Mouse (Mus musculus) embryo, embryonic 11.5 days (tissue): ENCODE data around the gene Fgf3.

ENCODE experiments used
- DNase-seq: peaks from one replicate; pipeline ENCODE4 v3.0.0-alpha.2; 2012; ENCODE audit warnings: low read depth, low spot score

The Fgf3 gene

DNA sequence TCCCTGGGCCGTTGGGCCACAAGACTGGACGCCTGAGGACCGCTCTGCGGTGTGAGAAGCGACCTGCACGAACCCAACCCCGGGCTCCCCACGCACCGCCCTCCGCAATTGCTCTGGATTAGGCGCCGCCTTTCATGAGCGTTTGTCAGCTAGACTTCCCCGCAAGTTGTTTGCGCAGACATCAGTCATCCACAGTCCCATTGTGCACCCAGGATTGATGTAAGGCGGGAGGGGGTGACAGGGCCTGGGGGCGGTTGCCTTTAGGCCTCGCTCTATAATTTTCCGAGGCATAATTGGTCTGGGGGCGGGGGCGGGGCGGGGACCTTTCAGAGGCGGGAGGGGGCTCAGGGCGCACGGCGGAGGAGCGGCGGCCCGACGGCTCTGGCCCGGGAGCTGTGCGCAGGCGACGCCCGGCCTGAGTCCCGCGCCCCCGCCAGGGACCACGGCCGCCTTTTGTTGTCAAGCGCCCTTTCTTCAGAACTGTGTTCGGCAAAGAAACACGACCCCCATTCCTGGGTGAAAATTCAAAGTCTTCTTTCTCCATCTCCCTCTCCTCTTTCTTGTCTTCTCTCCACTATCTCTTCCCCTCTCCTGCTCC lies at the start of gene Fgf3:
Gene Fgf3, plus strand, starts transcription at position 193 of the 598 bp plus-strand sequence.
- DNase-seq = no peak

DNA sequence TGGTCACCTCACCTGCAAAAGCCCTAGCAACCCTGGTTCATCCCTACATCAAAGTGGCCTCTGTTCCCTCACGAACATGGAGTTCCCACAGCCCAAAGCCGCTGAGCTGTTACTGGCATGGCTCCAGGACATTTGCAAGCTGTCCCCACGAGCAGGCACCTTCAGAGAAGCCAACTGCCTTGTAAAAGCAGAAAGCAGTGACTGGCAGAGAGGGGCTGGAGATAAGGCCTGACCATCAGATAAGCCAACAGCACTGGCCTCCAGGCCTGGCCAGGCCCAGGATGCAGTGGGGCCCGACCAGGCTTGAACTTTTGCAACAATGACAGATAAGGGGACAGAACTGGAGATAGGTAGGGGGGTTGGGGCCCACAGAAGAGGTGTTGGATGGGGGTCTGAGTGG lies 49.3 kb upstream of the Fgf3 start:
- no peak for DNase-seq

DNA sequence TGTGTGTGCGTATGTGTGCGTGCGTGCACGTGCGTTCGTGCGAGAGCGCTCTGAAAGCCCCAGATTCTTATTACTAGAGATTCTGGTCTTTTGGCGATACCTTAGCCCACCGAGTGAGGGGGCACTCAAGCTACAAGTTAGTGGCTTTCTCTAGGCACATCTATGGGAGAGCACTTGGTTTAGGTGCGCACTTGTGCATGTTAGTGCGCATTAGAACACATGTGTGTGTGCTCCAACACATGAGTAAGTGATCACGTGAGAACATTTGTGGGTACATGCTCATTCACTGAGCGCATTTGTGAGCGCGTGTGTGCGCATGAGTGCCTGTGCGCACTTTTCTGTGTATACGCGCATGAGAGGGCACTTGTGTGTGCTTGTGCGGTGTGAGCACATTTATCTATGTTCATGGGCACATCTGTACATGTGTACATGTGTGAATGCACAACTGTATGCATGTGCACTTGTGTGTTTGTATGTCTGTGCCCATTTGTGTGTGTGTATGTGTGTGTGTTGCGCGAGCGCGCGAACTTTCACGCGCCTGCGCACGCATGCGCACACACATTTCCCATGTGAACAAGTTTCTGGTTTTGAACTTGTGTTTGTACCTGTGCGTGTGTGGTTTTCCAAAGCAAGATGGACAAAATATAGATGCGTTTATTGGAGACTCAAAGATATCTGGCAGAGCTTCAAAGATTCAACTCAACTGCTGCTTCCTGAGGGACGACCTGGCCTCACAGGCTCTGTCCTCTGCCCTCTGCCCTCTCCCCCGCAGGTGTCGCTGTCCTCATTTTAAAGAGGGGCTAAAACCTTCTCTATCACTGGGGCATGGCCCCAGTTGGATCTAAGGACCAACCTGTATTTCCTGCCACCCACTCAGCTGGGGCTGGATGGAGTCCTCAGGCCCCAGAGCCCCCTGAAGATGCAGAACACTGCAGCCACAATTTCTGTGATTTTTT lies 48.0 kb upstream of the Fgf3 start:
- no peak for DNase-seq

DNA sequence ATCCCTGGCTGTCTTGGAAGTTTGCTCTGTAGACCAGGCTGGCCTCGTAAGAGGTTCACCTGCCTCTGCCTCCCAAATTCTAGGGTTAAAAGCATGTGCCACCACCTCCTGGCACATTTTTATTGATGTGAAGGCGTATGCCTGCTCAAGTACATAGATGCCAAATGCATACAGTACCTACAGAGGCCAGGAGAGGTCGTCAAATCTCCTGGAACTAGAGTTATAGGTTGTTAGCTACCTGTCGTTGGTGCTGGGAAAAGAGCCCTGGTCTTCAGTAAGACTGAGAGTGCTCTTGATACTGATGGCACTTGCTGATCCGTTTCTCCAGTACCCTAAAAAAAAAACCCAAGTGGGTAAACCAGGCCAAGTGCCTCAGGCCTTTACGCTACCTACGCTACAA lies 46.5 kb upstream of the Fgf3 start:
- no peak for DNase-seq

DNA sequence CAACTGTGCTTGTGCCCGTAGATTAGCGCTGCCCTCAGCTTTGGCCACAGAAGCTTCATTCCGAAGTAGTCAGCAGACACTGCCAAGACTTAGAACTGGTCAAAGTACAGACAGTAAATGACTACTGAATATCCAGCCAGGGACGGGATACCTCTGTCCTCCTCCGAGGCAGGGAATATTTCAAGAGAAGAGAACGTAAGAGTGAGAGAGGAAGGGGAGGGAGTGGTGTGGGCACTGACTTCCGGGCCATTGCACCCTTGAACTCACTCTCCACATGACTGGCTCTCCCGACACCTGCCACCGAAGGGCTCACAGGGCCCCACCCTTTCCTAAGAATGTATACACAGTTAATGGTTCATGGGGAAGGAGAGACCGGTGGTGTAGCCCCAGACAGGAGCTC lies 44.6 kb upstream of the Fgf3 start:
- no peak for DNase-seq

DNA sequence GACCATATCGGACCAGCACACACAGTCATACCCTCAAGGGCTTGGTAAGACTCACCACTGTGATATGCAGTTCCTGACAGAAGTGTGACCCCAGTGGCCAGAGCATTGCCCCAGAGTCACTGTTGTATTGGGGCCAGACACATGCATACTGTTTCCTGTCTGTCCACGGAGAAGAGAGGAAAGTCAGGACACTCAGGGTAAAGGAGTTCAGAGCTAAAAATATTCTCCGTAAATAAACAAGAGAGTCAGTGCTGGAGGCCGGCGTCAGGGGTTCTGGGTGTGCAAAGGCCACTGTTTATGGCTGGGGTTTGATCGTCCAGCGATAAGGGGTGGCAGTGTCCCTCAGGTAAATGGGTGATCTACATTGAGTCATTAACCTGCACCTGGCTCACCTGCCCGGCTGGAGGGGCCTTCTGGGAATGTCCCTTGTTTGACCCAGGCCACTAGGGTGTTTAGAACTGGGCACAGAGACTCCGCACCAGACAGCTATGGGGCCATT lies 41.9 kb upstream of the Fgf3 start:
- no peak for DNase-seq

DNA sequence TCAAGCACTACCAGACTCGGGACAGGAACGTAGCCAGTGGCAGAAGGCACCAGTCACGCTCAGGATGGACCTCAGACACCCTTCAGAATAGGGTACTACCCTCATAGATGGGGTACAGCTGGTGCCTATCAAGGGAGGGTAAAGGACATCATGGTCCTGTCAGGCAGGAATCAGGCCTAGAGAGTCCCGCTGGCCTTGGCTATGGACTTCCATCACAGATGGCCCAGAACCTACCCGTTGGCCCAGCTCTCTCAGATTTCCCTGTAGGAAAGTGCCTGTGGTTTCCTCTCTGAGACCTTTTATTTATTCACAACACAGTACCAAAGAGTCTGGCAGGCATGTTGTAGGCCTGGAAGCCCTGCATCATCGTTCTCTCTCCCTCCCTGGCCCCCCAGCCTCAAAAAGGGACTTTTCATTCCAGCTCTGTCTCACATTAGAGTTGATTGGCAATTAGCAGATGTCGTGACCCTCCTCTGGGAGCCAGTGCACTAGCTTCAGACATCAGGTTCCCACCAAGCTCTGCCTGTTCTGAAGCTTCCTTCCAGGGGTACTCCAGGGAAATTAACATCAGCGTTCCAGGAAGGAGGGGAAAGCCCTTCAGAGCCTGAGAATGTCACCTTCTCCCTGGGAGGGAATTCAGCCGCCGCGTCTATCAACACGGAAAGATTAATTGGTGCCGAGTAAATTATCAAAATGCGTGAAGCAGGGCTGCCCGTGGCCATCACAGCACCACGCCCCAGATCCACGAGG lies 40.7 kb upstream of the Fgf3 start:
- DNase-seq = no peak

DNA sequence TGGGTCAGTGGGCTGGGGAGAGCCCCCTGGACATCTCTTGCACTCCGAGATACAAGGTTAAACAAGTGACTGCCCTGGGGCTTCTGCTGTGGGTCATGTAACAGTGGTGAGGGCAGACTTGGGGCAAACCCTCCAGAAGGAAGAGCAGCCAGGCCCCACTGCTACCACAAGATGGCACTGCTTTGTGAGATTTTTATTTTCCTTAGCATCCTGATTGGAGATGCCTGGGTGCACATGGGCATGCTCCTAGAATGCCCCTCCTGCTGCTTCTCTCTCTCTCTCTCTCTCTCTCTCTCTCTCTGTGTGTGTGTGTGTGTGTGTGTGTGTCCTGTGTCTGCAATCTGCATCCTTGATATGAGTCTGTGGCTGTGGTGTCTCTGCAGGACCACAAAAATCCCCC lies 39.4 kb upstream of the Fgf3 start:
- no peak for DNase-seq

DNA sequence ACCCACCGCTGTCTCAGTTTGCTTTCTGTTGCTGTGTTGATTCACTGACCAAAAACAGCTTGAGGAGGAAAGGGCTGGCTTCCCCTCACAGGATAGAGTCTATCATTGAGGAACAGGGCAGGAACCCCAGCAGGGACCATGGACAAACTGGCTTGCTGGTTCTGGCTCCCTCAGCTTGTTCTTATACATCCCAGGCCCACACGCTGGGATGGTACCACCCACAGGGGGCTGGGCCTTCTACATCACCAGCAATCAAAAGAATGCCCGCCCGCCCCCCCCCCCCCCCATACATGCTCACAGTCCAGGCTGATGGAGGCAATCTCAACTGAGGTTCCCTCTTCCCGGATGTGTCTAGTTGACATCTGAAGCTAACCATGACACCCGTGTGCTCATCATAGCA lies 30.8 kb upstream of the Fgf3 start:
- DNase-seq = no peak

DNA sequence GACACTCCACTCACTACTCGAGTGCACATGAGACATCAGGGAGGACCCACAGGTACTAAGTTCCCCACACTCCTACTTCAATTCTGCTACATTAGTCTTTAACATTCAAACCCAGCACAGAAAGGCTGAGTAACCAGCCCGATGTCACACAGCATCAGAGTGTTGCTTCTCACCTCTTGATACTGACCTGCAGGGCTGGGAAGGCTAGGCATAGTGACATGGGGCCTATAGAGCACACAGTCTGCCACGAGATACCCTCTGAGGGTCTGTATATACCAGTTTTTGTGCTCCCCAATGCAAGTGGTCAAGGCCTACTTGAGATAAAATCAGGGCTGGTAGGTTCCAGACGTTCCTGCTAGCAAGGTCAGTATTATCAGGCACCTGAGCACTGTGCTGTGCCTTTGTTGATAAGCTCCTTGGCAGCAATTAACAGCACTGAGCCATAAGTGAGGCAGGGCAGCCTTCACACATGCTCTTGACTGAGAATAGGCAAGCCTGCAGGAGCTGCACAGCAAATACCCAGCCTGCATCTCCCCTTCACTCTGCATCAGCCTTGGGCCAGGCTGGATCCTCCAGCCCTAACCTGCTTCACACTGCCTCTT lies 29.8 kb upstream of the Fgf3 start:
- no peak for DNase-seq

DNA sequence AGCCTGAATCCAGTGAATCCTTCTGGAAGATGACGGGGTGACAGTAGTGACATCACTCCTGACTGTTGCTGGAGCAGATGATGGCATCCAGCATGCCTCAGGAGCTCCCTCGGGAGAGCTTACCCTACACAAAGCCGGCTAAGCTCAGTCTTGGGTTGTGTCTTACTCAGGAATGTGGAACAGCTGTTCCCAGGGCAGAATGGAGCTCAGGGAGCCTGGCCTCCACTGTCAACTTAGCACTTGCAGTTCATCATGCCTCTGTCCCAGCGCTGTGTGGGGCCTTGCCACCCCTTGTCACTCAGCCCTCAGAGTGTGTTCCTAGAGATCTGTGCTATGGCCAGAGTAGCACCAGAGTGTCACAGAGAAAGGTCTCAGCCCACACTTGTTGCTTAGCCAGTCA lies 26.4 kb upstream of the Fgf3 start:
- DNase-seq = peak; percentile 23

DNA sequence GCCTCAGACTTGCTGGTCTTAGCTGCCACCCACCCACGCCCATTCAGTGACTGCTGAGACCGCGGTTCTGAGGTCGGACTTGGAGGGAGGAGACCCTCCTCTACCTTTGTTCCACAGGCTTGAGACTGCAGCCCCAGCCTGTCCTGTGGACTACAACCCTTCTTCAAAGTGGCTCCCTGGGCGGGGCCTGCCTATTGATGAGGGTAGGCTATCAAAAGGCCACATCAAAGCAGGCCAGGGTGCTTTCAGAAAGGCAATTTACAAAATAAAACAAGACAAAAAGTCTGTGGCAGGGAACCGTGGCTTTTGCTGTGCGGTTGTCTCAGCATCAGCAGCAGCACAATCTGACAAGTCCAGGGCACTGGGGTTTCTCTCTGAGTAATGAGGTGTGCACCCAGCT lies 16.0 kb upstream of the Fgf3 start:
- no peak for DNase-seq

DNA sequence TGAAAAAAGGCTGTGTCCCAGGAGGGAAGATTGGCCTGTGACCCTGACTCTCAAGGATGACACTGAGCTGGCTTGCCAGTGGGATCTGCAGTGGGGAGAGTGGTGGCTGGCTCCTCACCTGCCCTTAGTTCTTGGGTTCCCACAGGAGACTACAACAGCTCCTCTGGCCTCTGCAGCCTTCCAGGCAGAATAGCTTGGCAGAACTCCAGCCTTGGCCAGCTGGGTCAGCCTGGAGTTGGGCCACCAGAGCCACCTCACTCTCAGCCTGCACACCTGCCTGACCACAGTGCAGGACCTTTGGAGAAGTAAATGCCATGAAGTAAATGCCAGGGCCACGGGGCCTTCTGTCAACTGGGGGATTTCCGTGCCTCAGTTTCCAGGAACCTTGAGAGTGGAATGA lies 13.9 kb upstream of the Fgf3 start:
- no peak for DNase-seq

DNA sequence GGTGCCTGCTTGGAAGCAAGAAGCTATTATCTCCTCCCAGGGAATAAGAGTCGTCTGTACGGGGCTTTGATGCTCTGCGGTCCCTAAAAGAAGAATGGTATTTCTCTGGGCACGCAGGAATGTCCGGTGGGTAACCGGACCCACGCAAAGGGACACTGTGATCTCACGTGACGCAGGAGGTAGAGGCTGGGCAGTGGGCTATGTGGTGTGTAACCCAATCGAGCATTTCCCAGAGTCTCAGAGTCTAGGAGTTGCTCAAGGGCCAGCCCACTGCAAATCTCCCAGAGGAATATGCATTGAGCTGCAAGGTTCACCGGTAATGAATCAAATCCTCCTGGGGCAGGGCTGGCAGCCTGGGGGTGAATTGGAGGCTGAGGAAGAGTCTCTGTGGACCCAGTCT lies 9.5 kb upstream of the Fgf3 start:
- no peak for DNase-seq

DNA sequence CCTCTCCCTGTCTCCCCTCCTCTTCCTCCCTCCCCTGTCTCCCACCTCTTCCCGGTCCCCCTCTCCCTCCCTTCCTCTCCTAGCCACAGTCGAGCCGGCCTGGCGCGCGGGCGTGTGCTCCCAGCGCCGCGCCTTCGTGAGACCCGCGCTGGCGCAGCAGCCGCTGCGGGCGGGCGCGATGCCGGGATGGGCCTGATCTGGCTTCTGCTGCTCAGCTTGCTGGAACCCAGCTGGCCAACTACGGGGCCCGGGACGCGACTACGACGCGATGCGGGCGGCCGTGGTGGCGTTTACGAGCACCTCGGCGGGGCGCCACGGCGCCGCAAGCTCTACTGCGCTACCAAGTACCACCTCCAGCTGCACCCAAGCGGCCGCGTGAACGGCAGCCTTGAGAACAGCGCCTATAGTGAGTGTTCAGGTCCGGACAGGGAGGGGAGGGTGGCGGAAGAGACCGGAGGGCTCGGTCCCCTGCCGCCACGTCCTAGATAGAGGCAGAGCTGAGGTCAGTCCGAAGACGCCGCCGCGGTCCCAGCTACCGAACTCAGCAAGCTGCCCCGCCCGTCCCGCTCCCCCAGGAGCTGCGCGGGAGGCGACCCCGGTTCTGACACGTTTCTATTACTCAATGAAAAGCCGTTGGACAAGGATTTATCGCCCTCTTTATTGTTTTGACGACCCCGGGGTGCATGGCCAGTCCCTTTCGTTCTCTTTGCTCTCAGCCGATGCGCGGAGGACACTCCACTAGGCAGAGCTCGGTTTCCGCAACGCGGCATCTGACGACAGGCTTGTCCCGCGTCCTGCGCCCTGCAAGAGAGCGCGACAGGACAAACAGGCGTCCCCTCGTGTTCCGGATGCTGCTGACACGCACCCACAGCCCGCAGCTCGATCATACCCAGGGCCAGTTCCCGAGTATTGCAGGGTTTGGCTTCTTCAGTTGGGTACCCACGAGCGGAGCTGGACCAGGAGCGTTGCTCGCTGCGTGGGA lies 930 bp downstream of the Fgf3 start:
- peak; percentile 14 for DNase-seq

DNA sequence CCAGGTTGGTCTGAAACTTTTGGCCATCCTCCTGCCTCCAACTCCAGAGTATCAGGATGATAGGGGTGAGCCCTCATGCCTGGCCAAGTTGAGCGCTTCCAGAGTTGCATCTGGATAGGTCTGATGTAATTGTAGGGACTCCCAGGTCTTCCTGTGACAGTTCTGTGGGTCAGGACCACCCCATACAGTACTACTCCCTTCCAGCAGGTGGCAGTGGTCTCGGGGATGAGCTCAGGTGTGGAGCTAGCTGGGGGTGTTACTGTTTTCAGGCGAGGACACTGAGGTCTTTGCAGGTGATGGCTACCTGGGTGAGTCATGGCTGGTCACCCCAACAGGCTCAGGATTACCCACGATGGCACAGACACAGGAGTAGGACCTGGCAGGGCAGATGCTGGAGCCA lies 8.3 kb downstream of the Fgf3 start:
- no peak for DNase-seq

DNA sequence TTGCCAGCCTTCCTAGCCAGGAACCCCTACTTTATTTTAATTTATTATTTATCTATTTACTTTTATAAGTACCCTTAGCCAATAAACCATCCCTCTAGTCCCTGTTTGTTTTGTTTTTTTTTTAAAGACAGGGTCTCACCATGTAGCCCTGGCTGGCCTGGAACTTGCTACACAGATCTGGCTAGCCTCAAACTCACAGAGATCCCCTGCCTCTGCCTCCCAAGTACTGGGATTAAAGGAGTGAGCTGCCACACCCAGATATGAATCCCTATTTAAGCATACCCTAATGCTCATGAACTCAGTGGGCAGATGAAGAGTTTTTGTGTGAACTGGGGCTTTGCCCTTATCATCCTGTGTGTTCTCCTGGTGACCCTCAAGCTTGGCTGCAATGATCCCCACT lies 9.2 kb downstream of the Fgf3 start, which contains the start of gene Fgf4:
Gene Fgf4, plus strand, starts transcription at position 301 of the 400 bp plus-strand sequence.
- no peak for DNase-seq

DNA sequence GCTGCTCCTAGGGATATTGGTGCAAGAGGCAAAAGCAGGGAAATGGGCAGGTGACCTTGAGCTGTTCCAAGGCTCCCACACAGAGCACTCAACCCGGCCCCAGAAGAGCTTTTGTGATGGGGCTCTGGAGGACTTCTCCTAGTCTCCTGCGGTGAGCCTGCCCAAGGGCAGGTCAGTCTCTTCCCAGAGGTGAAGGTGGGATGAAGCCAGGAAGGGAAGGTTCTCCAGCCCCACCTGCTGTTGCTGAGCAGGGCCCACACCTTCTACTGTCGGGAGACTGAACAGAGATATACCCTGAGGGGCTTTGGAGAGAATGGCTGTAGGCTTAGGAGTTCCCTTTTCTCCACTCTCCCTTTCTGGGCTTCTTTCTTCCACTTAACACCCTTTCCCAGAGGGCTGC lies 13.4 kb downstream of the Fgf3 start:
- DNase-seq = no peak

DNA sequence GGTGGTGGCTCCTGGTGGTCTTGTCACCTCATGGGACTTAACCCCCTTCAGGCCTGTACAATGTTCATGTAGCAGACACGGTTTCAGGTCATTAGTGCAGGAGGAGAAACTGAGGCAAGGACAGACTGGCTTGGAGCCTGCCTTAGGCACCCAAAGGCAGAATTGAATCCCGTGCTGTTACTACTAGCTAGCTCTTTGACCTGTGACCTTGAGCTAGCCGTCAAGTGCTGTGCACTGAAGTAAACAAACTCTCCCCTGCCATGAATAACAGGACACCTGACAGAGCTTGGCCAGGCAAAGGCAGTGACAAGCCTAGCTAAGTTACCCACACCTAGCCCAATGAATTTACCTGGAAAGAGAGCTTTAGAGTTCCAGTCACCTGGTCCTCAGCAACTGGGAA lies 17.1 kb downstream of the Fgf3 start:
- DNase-seq = no peak

DNA sequence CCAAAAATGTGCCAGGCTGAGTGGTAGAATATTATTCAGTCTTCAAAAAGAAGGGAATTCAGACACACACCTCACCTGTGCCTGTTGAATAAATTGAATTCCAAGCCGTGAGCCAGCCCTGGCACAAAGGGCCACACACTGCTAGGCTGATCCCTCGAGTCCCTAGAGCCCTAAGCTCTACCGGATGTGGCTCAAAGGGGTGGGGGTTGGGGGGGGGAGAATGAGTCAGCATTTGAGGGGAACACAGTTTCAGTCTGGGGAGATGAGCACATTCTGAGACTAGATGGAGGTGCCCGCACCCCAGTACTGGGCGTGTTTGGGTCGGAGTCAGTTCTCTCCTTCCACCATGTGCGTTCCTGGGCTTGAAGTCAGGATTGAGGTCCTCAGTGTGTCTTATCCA lies 19.3 kb downstream of the Fgf3 start:
- no peak for DNase-seq
